Mouse (Mus musculus) monocyte, adult 5-6 weeks (primary cell): ENCODE results near the gene Slc3a1. TPM values are rescaled to one million over a fixed set of nuclear protein-coding genes. Genes with fewer than 3 reads are reported as not detected.

Source experiments
- total RNA-seq: library from RNA; stranded (forward); fragments of 200-1000, 200-491, 200-594 nt; gene quantifications from 3 replicates; pipeline ENCODE4 v1.2.3, GENCODE M21; 2017

Gene Slc3a1
- total RNA-seq, 1 experiment from 2014 or later: not detected

Other genes starting within 250 kb of the Slc3a1 start
- gene Lrpprc, start 237.6 kb upstream of the Slc3a1 start, total RNA-seq: 29.1 to 39.5 TPM (median 34.8 TPM) in 3 replicates
- 80.5 to 127 TPM (median 94.2 TPM) in 3 replicates for gene Ppm1b, start 71.6 kb upstream of the Slc3a1 start, total RNA-seq
- gene Prepl, start 61.9 kb downstream of the Slc3a1 start, total RNA-seq: 5.8 to 12.0 TPM (median 6.1 TPM) in 3 replicates
- 1.9 to 7.5 TPM in 2 of 3 replicates, not detected in the other for gene Camkmt, start 62.2 kb downstream of the Slc3a1 start, total RNA-seq